Mouse (Mus musculus) embryonic facial prominence, embryonic 13.5 days (tissue): ENCODE data around the gene Ryr2. TPM values are rescaled to one million over a fixed set of nuclear protein-coding genes. Genes with fewer than 3 reads are reported as not detected.

Experiments
- ATAC-seq: fragments of 200-750 bp; cut with Nextera tagmentation; 2 replicates; pipeline ENCODE4 v1.8.0; 2017; ENCODE audit warnings: low read depth; ENCODE audit not compliant: insufficient number of reproducible peaks, insufficient read depth, low FRiP score, low TSS enrichment
- H3K27ac ChIP-seq: fragments of 300-500 bp; sonication (generic); 2 replicates; pipeline ENCODE4 v1.5.1; 2015; ENCODE audit warnings: moderate library complexity, mild to moderate bottlenecking, inconsistent platforms
- H3K27me3 ChIP-seq: fragments of 300-500 bp; sonication (generic); 2 replicates; pipeline ENCODE4 v1.6.1; 2015; ENCODE audit warnings: mild to moderate bottlenecking, inconsistent platforms
- H3K36me3 ChIP-seq: fragments of 300-500 bp; sonication (generic); 2 replicates; pipeline ENCODE4 v1.6.1; 2015; ENCODE audit warnings: mild to moderate bottlenecking, inconsistent platforms
- H3K4me1 ChIP-seq: fragments of 300-500 bp; sonication (generic); 2 replicates; pipeline ENCODE4 v1.6.1; 2015; ENCODE audit warnings: inconsistent platforms
- H3K4me2 ChIP-seq: fragments of 300-500 bp; sonication (generic); 2 replicates; pipeline ENCODE4 v1.6.1; 2015; ENCODE audit warnings: moderate library complexity, mild to moderate bottlenecking, inconsistent platforms
- H3K4me3 ChIP-seq: fragments of 300-500 bp; sonication (generic); 2 replicates; pipeline ENCODE4 v1.5.1; 2015; ENCODE audit warnings: mild to moderate bottlenecking, inconsistent platforms
- H3K9ac ChIP-seq: fragments of 300-500 bp; sonication (generic); 2 replicates; pipeline ENCODE4 v1.6.1; 2015; ENCODE audit warnings: mild to moderate bottlenecking, inconsistent platforms
- H3K9me3 ChIP-seq: fragments of 300-500 bp; sonication (generic); 2 replicates; pipeline ENCODE4 v1.6.1; 2016; ENCODE audit warnings: inconsistent platforms
- WGBS: fragments of 180-500 bp; shearing (Covaris S2); methylation state at CpG from one replicate; pipeline ENCODE4 v1.1.7; 2015; ENCODE audit warnings: mixed read lengths; 5-methylcytosine and 5-hydroxymethylcytosine counted together
- polyA plus RNA-seq: library from polyadenylated mRNA; unstranded; fragments of >200 nt; fragmentation: Nextera tagmentation; extraction: Ambion mirVana; gene quantifications from 2 replicates; pipeline ENCODE4 v1.2.1, GENCODE M21; 2015

The Ryr2 gene
- polyA plus RNA-seq, 1 experiment from 2014 or later = 1.4 TPM

DNA sequence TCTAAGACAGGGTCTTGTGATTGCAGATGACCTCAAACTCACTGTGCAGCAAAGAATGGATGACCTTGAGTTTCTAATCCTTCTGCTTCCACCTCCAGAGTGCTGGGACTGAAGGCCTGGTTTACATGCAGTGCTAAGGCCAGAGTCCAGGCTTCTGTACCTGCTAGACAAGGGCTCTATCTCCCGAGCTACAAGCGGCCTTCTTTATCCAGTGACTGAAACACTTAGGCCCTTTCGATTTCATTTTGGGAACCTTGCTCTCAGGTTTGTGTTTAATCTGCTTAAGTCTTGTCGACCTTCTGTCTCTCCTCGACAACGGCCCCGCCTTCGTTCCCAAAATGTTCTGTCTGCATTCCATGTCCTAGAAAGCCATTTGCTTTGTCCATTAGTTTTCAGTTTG, 8.8 kb upstream of the Ryr2 start:
- no peak overlapping the region for H3K27ac ChIP-seq
- ATAC-seq = no peak
- no peaks in the 10 kb centered on the region for H3K4me1 ChIP-seq
- no peaks in the 10 kb centered on the region for H3K27me3 ChIP-seq
- no peak overlapping the region for H3K9ac ChIP-seq
- H3K4me2 ChIP-seq = no peak overlapping the region
- H3K9me3 ChIP-seq = no peaks in the 10 kb centered on the region
- WGBS = 92% methylated on average over 8 of the region's 8 CpGs
- no peaks in the 10 kb centered on the region for H3K36me3 ChIP-seq
- no peak overlapping the region for H3K4me3 ChIP-seq

GRCm38 (mm10) chr13:12114816-12115215, 8.1 kb upstream of the Ryr2 start:
- Histone ChIP-seq H3K27ac (no peak overlapping the region), H3K9ac (no peak overlapping the region), H3K4me2 (no peak overlapping the region), H3K4me3 (no peak overlapping the region), H3K9me3 (no peaks in the 10 kb centered on the region), H3K27me3 (no peaks in the 10 kb centered on the region), H3K36me3 (no peaks in the 10 kb centered on the region), H3K4me1 (no peaks in the 10 kb centered on the region)
- 68% methylated on average over 1 of the region's 1 CpGs for WGBS
- no peak for ATAC-seq

DNA sequence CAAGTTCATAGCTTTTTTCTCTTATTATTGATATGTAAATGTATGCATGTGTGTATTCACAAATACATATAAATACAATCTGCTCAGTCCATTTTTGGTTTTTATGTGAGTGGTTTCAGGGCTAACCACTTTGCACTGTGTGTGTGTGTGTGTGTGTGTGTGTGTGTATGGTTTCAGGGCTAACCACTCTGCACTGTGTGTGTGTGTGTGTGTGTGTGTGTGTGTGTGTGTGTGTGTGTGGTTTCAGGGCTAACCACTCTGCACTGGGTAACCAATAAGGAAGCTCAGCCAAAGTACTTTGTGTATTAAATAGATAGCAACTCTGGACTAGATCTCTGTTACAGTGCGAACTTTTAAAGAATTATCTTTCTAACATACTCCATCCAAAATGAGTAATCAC, 2.2 kb upstream of the Ryr2 start:
- no peaks in the 10 kb centered on the region for H3K36me3 ChIP-seq
- ATAC-seq = no peak

DNA sequence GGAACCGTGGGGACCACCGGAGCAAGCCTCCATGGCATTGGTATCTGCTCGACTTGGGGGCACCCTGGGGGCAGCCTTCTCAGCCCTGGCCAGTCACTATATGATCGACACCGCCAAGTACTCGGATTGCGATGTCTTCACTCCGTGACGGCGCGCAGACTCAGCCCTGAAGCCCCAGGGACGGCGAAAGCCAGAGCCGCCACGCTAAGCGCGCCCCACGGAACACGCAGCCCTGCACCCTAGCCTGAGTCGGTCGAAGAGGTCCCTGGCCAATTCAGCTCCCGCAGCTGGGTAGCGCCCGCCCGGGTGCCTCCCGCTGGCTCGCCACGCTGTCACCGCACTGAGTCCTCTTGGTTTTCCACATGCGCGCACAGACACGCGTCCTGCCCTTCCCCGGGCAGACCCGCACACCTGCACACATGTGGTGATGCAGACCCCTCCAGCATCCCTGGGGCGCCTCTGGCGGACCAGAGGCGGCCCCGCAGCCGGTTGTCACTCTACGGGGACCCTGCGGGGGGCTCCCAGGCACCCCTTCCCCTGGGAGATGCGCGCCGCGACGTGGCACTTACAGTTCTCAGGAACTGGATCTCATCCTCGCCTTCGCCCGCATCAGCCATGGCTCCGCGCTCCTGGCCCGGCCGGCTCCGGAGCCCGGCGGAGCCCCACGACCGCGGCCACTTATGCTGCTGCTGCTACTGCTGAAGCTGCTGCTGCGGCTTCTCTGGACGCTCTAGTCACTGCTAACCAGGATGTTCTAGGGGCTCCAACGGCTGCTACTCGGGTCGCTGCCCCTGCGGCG, 716 bp downstream of the Ryr2 start:
- Histone ChIP-seq H3K27ac (no peak overlapping the region), H3K9ac (peak overlapping the region; percentile 76), H3K9me3 (no peaks in the 10 kb centered on the region), H3K27me3 (peaks cover 71% of the 10 kb centered on the region), H3K4me1 (peaks cover 12% of the 10 kb centered on the region), H3K4me2 (peak overlapping the region; percentile 99), H3K36me3 (no peaks in the 10 kb centered on the region), H3K4me3 (peak overlapping the region; percentile 72)
- ATAC-seq = peak; percentile 57; the same call in 1 of the 2 replicates
- under 1% methylated on average over 67 of the region's 67 CpGs for WGBS

More for the DNA sequence above, 2.2 kb upstream of the Ryr2 start:
- 100% methylated on average over 1 of the region's 1 CpGs for WGBS
- H3K4me3 ChIP-seq = no peak overlapping the region
- H3K4me1 ChIP-seq = peaks cover 12% of the 10 kb centered on the region
- no peaks in the 10 kb centered on the region for H3K9me3 ChIP-seq
- peaks cover 43% of the 10 kb centered on the region for H3K27me3 ChIP-seq
- no peak overlapping the region for H3K4me2 ChIP-seq
- H3K9ac ChIP-seq = no peak overlapping the region
- no peak overlapping the region for H3K27ac ChIP-seq

GRCm38 (mm10) chr13:12105231-12105829, 1.4 kb downstream of the Ryr2 start:
- Histone ChIP-seq H3K4me3 (peak overlapping the region; percentile 72), H3K9me3 (no peaks in the 10 kb centered on the region), H3K4me1 (peaks cover 12% of the 10 kb centered on the region), H3K27me3 (peaks cover 77% of the 10 kb centered on the region), H3K4me2 (peak overlapping the region; percentile 99), H3K9ac (peak overlapping the region; percentile 76; the same call in 1 of the 2 replicates), H3K36me3 (no peaks in the 10 kb centered on the region), H3K27ac (no peak overlapping the region)
- 6% methylated on average over 17 of the region's 17 CpGs for WGBS
- no peak for ATAC-seq

DNA sequence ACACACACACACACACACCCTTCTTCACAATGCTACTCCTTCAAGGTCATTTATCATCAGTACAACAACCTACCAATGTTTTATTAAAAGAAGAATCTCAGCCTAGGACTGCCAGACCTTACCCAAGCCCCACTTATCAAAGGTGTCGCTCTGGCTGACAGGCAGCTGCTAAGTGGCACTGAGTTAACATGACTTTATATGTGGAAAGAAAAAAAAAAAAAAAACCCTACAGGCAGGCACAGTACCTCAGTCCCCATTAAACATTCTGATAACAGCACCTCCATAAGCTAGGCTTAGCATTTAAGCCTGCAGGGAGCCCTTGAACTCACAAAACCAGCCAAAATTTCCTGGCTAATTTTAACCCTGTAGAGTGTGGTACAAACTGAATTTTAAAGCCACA, 2.4 kb downstream of the Ryr2 start:
- Histone ChIP-seq H3K4me3 (no peak overlapping the region), H3K27ac (no peak overlapping the region), H3K36me3 (no peaks in the 10 kb centered on the region), H3K4me1 (peaks cover 12% of the 10 kb centered on the region), H3K9ac (no peak overlapping the region), H3K4me2 (no peak overlapping the region), H3K27me3 (peaks cover 78% of the 10 kb centered on the region), H3K9me3 (no peaks in the 10 kb centered on the region)
- no peak for ATAC-seq
- WGBS = 49% methylated on average over 1 of the region's 1 CpGs

DNA sequence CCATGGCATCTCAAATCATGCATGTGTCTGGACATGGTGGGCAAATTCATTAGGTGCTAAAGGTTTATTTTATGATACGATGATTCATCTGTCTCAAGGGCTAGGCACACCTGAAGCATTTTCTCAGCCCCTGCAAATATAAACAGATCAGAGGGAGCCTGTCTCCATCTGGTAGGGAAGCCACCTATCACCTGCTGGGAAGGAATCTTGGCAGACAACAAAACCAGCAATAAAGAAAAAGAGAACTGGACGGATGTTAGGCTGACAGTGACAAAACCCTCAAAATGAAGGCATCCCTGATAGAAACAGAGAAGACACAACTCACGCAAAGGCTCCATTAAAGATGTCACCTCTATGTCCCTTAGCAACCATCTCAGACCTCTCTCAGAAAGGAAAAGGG, 3.7 kb downstream of the Ryr2 start:
- Histone ChIP-seq H3K9me3 (no peaks in the 10 kb centered on the region), H3K36me3 (no peaks in the 10 kb centered on the region), H3K4me3 (no peak overlapping the region), H3K27me3 (peaks cover 76% of the 10 kb centered on the region), H3K4me2 (no peak overlapping the region), H3K27ac (no peak overlapping the region), H3K9ac (no peak overlapping the region), H3K4me1 (peaks cover 12% of the 10 kb centered on the region)
- ATAC-seq = no peak
- 58% methylated on average over 3 of the region's 3 CpGs for whole genome bisulfite sequencing

DNA sequence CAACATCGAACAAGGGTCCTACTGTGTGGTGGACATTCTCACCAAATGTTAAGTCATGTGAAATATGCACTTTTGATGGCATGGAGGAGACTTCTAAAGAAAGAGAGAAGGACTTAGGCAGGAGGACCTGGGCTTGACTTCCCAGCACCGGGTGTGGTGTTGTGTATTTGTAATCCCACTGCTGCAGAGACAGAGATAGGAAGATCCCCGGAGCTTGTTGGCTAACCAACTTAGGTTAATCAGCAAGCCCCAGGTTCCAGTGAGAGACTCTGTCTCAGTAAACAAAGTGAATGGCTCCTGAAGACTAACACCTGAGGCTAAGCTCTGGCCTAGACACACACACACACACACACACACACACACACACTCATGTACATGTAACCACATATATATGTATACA, 7.3 kb downstream of the Ryr2 start:
- H3K9me3 ChIP-seq = no peaks in the 10 kb centered on the region
- no peak overlapping the region for H3K4me3 ChIP-seq
- no peaks in the 10 kb centered on the region for H3K4me1 ChIP-seq
- ATAC-seq = no peak
- WGBS = 87% methylated on average over 3 of the region's 3 CpGs
- H3K9ac ChIP-seq = no peak overlapping the region
- peaks cover 40% of the 10 kb centered on the region for H3K27me3 ChIP-seq
- H3K27ac ChIP-seq = no peak overlapping the region
- no peak overlapping the region for H3K4me2 ChIP-seq
- H3K36me3 ChIP-seq = no peaks in the 10 kb centered on the region

GRCm38 (mm10) chr13:12098981-12099380, 7.8 kb downstream of the Ryr2 start:
- H3K4me3 ChIP-seq = no peak overlapping the region
- H3K36me3 ChIP-seq = no peaks in the 10 kb centered on the region
- H3K27me3 ChIP-seq = peaks cover 36% of the 10 kb centered on the region
- no peak for ATAC-seq
- no peaks in the 10 kb centered on the region for H3K9me3 ChIP-seq
- WGBS = 83% methylated on average over 1 of the region's 1 CpGs
- no peak overlapping the region for H3K9ac ChIP-seq
- H3K4me1 ChIP-seq = no peaks in the 10 kb centered on the region
- H3K27ac ChIP-seq = no peak overlapping the region
- no peak overlapping the region for H3K4me2 ChIP-seq

- Histone ChIP-seq H3K9me3 (no peaks in the 10 kb centered on the region), H3K4me3 (no peak overlapping the region), H3K27me3 (peaks cover 11% of the 10 kb centered on the region), H3K4me2 (no peak overlapping the region), H3K4me1 (no peaks in the 10 kb centered on the region), H3K9ac (no peak overlapping the region), H3K36me3 (no peaks in the 10 kb centered on the region), H3K27ac (no peak overlapping the region)
- no peak for ATAC-seq
- 80% methylated on average over 3 of the region's 3 CpGs for WGBS
These were observed 10.3 kb downstream of the Ryr2 start for GRCm38 (mm10) chr13:12096382-12096932.

DNA sequence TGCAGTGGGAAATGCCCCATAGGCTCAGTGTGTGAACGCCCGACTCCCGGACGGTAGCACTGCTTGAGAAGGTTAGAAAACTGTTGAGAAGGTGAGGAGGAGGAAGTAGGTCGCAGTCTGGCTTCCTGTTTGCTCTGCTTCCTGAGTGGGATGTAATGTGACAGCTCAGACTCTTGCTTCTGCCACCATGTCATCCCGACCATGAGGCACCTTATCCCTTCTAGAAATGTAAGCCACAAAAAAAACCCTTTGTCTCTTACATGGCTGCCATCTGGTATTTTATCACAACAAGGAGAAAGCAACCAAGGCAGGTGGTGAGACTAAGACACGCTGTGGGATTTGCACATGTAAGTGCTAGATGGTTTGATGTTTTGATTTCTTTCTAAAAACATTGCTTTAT, 12.2 kb downstream of the Ryr2 start:
- Histone ChIP-seq H3K9ac (no peak overlapping the region), H3K4me2 (no peak overlapping the region), H3K36me3 (no peaks in the 10 kb centered on the region), H3K4me3 (no peak overlapping the region), H3K9me3 (no peaks in the 10 kb centered on the region), H3K4me1 (no peaks in the 10 kb centered on the region), H3K27ac (no peak overlapping the region), H3K27me3 (no peaks in the 10 kb centered on the region)
- no peak for ATAC-seq
- 68% methylated on average over 7 of the region's 7 CpGs for WGBS

DNA sequence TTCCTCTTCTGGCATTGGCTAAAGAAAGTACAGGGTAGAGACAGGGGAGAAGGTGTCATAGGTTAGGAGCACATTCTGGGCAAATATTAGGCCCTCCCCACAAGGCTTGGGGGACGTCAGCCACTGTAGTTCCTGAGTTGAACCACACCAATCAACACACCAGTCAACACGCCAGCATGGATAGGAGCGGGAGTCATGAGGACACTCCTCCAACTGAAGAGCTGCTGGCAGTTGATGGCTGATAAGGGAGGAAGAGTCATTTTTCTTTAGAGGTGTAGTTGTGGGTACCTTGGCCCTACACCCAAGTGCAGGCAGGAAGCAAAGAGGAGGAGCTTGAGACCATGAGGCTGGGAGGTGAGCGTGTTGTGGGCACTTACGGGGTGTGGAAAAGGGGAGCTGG, 13.6 kb downstream of the Ryr2 start:
- Histone ChIP-seq H3K4me2 (no peak overlapping the region), H3K27ac (no peak overlapping the region), H3K9me3 (no peaks in the 10 kb centered on the region), H3K4me3 (no peak overlapping the region), H3K9ac (no peak overlapping the region), H3K36me3 (no peaks in the 10 kb centered on the region), H3K27me3 (no peaks in the 10 kb centered on the region), H3K4me1 (no peaks in the 10 kb centered on the region)
- WGBS = 88% methylated on average over 5 of the region's 5 CpGs
- no peak for ATAC-seq
